Mouse (Mus musculus): ENCODE measurements at regions not wholly inside any gene's neighbourhood (a gene's known extent, or its start where the extent isn't known, plus 50 kb on each side); places are given as distances from the start of the nearest gene placed in this dataset.

GRCm38 (mm10) chr2:159072997-159073690 lies 278.5 kb downstream of the Dhx35 start:
- TF ChIP-seq CTCF (IDR thresholded peaks at IDR 0.05; ENCODE audit: low read depth, low read length) (no peak), POLR2A (IDR thresholded peaks at IDR 0.05; ENCODE audit: insufficient read depth, low read length) (no peak), EP300 (IDR thresholded peaks at IDR 0.05; ENCODE audit: insufficient read depth, low read depth, low read length) (no peak)

Measured in ES-Bruce4 (cell line).